Mouse (Mus musculus) neutrophil, adult 5-6 weeks (primary cell): Measurements from ENCODE around the gene Hsdl1. TPM values are rescaled to one million over a fixed set of nuclear protein-coding genes. Genes with fewer than 3 reads are reported as not detected.

Experiments
- ATAC-seq: fragments of 151-379, 151-347 bp; 2 replicates; pipeline ENCODE4 v1.8.0; 2017; ENCODE audit warnings: mild to moderate bottlenecking, moderate TSS enrichment; ENCODE audit not compliant: insufficient number of reproducible peaks, poor library complexity, low FRiP score, severe bottlenecking; ENCODE audit errors: extremely low read depth
- total RNA-seq: library from RNA; stranded (forward); fragments of 200-1000 nt; gene quantifications from 2 replicates; pipeline ENCODE4 v1.2.3, GENCODE M21; 2017

Gene Hsdl1
- total RNA-seq, 1 experiment from 2014 or later = 59.0 TPM

DNA sequence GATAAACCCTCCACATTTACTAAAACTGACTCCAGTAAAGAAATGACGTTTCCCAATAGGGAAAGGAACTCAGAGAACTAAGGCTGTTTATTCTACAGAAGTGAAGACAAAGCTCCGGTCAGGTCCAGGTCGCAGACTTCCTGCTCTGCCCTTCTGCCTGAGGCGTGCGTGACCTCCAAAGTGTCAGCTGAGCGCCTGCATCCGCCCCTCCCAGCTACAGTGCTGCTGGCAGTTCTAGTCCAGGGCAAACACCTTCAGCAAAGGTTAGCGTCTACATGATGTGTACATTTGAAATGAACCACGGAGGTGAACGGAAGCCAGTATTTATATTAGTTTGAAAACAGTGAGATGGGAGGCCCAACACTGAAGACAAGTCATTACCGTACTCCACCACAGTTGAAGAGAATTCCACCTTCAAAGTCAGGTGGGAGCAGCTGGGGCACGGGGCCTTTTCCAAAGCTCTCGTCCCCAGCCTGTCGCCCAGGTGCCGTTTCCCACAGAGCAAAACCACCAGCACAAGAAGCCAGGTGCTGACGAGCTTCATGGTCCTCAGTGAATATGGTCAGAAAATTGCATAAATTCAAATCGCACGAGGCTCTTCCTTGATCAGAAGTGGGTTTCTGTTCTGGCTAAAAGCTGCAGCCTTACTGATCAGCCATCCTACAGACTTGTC is 27.8 kb downstream of the Hsdl1 start:
- ATAC-seq = no peak

DNA sequence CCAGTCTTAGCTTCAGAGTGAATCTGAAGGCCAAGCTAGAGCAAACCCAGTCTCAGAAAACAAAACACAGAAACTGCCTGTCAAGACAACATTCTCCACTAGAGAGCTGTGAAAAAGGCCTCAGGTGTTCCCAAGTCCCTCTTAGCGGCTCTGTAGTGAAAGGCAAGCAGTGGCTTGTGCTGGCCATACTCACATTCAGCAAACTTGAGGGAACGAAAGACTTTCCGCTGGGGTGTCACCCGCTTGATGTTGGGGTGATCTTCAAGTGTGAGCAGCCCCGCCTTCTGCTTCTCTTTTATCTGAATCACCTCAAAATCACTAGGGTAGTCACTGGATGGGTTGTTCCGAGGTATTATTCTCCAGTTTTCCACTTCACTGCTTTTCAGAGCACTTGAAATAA is 29.2 kb downstream of the Hsdl1 start:
- no peak for ATAC-seq

DNA sequence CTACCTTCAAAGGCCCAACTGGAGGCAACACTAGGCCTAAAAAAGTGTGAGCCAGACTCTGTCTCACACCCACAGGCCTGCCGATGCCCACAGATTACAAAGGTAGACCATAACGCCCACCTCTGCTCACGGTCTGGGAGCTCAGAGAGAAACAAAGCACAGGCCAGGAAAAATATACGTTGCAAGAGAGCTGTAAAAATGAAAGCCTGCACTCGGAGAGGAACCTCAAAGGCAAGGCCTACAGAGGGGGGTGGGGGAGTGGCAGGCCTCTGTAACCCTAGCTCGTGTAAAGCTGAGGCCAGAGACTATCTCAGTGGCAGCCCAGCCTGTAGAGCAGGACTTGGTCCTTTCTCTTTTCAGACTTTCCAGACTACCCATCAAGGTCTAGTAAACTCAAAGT is 29.8 kb downstream of the Hsdl1 start:
- ATAC-seq = no peak

DNA sequence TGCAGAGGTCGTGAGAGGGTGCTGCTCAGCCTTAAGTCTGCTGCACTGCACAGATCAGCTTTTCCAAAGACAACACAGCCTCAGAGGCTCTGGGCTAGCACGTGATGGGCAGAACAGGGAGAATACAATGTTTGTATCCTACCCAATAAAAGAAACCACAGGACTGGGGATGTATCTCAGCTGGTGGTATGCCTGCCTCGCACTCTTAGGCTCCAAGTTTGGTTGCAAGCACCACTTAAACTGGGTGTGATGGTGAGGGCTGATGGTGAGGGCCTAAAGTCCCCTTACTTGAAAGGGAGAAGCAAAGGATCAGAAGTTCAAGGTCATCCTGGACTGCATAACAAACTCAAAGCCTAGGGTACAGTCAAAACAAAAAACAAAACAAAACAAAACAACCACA is 30.4 kb downstream of the Hsdl1 start:
- ATAC-seq = no peak

DNA sequence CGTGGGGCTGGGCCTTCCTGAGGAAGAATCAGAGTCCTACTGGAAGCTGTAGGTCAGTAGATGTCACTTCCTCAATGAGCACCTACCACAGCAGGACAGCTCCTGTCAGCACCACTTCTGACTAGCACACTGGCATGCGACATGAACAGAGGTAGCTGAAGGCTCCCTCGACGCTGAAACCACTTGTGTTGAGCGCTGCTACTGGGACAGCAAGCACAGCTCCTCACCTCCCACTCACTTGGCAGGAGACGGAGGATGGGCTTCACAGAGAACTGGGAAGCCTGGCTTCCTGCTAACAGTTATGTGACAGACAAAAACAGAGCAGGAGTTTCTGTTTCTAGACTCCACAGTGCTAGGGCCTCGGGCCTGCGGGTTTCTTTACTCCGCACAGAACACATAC is 43.0 kb downstream of the Hsdl1 start:
- ATAC-seq = no peak

DNA sequence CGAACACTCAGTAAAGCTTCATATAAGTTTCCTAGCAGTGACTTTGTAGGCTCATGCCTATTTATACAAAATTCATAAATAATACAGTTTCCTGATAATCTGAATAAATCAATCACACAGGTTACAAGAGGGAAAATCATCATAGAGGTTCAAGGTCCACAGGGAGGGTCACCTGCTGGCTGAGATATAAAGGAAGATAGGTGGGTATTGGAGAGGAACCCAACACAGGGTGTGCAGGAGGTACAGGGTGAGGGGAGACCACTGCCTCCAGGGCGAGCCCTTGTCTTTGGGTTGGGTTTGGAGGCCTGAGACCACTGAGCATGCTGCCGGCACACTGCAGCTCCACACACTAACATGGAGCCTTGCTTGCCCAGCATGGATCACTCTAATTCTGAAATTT is 43.6 kb downstream of the Hsdl1 start:
- no peak for ATAC-seq

DNA sequence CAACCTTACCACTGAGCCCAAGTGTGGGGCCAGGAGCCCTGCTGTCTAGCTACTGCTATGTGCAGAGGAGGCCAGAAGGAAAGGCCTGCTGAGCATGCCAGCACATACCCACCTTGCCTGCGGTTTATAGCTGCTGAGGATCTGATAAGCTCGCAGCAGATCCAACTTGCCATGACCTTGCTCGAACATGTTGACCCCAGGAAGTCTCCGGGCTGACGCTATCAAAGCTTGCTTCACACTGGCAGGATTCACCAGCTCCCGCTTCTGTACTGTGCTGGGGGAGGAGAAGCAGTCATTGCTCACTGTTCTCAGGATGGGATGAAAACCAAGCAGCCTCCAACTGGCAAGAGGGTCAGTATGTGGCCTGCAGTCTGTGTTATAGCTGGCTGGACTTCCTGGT is 44.0 kb downstream of the Hsdl1 start:
- ATAC-seq = no peak

DNA sequence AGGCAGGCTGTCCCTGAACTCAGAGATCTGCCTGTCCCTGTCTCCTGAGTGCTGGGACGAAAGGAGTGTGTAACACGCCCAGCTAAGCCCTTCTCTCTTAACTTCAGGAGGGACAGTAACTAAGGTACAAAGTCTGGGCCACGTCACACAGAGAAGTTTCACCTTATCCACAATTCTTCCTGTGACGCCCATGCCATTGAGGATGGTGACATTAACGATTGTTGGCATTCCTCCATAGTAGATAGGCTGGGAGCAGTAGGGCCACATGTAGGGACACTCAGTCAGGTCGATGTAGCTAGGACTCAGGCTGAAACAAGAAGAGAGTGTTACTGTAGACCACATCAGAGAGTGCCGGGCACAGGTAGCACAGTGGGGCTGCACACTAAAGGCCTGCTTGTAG is 46.2 kb downstream of the Hsdl1 start:
- ATAC-seq = no peak

DNA sequence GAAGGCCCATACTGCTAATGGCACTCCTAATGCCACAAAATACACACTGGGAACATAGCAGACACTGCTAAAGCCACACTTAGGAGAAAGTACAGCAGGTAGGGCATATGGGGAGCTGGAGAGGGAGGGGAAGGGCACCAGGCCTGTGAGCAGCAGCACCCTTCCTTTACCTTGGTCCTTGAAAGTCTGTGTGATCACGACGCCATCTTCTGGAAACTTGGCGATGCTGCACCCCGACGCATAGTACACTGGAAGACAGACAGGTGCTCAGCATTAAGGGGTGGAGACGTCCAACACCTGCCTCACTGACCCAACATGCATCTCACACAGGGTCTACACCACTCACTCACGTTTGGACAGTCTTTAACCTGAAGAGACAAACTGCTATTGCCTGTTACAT is 54.9 kb downstream of the Hsdl1 start:
- no peak for ATAC-seq

DNA sequence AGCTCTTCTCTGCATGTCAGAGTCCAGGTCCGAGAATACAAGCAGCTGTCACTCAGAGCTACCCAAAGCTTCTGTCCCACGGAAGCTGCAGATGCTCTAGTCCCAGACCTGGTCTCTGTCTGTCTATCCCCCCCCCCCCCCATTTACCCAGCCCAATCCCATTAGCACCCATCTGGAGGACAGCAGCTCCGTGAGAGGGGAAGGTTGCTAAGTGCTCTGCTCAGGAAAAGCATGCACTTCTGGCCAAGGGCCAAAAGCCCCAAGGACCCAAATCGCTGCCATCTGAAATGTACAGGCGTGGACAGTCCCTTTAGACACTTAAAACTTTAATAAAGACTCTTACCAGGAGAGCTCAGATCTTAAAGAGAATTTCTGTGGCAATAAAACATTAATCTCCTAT is 58.3 kb downstream of the Hsdl1 start:
- no peak for ATAC-seq

DNA sequence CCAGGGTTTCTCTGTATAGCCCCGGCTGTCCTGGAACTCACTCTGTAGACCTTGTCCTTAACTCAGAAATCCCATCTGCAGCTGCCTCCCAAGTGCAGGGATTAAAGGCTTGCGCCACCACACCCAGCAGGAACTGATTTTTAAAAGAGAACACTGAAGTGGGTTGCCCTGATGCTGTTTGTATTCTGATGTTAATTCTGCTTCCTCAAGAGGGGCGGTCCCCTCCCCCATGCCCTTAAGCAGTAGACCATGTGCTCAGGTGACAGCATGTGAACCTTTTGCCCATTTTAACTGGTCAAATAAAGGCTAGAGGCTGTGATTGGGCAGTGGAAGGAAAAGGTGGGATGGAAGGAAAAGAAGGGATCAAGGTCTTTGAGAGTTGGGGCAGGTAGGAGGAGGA is 59.2 kb downstream of the Hsdl1 start:
- no peak for ATAC-seq

DNA sequence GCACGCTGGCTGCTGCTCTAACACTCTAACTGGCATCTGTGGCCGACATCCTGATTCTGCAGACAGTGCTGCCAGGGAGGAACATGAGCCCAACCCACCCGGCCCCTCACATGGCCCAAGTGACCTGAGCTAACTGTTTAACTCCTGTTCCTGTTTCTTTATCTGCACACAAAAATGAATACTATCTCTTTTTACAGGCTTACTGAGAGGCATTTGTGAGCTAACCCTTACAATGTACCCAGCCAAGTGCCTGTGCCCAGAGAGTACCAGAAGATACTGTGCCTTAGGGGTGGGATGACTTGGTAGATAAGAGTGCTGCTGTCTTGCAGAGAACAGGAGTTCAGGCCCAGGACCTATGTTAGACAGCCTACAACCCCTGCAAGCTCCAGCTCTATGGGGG is 60.0 kb downstream of the Hsdl1 start:
- no peak for ATAC-seq

DNA sequence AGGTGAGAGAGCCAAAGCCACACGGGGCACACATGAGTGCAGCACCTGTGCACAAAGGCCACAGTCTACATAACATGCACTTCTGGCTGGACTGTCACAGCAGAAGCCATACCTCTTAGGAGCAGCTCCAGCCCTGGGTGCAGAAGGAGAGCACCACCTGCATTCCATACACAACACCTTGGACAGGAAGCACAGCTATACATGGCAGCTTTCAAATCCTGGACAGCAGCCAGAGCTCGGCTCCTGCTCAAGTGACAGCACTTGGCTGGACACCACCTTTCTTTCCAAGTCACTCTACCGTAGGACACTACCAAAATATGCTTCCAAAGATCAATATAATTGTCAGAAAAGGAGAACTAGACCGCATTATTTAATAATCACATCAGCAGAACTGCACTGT is 61.6 kb downstream of the Hsdl1 start:
- ATAC-seq = no peak

Other genes with a start within 250 kb of the Hsdl1 start
- gene Hsbp1, start 230.7 kb downstream of the Hsdl1 start, total RNA-seq = 72.3 and 82.5 TPM in 2 replicates
- gene Mlycd, start 180.3 kb downstream of the Hsdl1 start, total RNA-seq = 10.9 and 11.8 TPM in 2 replicates
- 33.6 and 37.2 TPM in 2 replicates for gene Osgin1, start 141.1 kb downstream of the Hsdl1 start, total RNA-seq
- gene Necab2, start 128.5 kb downstream of the Hsdl1 start, total RNA-seq = not detected in 2 replicates
- gene Slc38a8, start 73.5 kb downstream of the Hsdl1 start, total RNA-seq = not detected in 2 replicates
- gene Mbtps1, start 16.4 kb downstream of the Hsdl1 start, total RNA-seq = 61.6 and 76.2 TPM in 2 replicates
- not detected in 2 replicates for gene Dnaaf1, start 52 bp upstream of the Hsdl1 start, total RNA-seq
- gene Taf1c, start 30.0 kb upstream of the Hsdl1 start, total RNA-seq = 7.1 and 9.9 TPM in 2 replicates
- gene Adad2, start 37.6 kb upstream of the Hsdl1 start, total RNA-seq = not detected in 2 replicates
- not detected in 2 replicates for gene Kcng4, start 60.5 kb upstream of the Hsdl1 start, total RNA-seq
- not detected in 2 replicates for gene Wfdc1, start 91.2 kb upstream of the Hsdl1 start, total RNA-seq
- gene Atp2c2, start 124.8 kb upstream of the Hsdl1 start, total RNA-seq = not detected in 2 replicates
- 4.1 and 4.2 TPM in 2 replicates for gene Tldc1, start 203.2 kb upstream of the Hsdl1 start, total RNA-seq